Mouse (Mus musculus): Measurements from ENCODE around the gene Trim65.
"Not testable (repeated sequence)": the region's sequence is repeated elsewhere in the genome, so short reads cannot be mapped to it uniquely, and the experiment has no call there.

The Trim65 gene

GRCm38 (mm10) chr11:116108464-116109137, 22.3 kb downstream of the Trim65 start:
- no peak for DNase-seq

- no peak for DNase-seq
Observed at GRCm38 (mm10) chr11:116107777-116108285, 23.1 kb downstream of the Trim65 start.

GRCm38 (mm10) chr11:116106963-116107776, 23.8 kb downstream of the Trim65 start:
- no peak for DNase-seq

- no peak for DNase-seq
Observed at GRCm38 (mm10) chr11:116106154-116106962, 24.6 kb downstream of the Trim65 start.

- no peak for DNase-seq
Observed at GRCm38 (mm10) chr11:116105065-116105464, 25.9 kb downstream of the Trim65 start.

- no peak for DNase-seq
Observed at GRCm38 (mm10) chr11:116104006-116104646, 26.8 kb downstream of the Trim65 start.

- no peak for DNase-seq
Observed at GRCm38 (mm10) chr11:116103572-116103971, 27.4 kb downstream of the Trim65 start.

GRCm38 (mm10) chr11:116102472-116102871, 28.5 kb downstream of the Trim65 start:
- DNase-seq: no peak

GRCm38 (mm10) chr11:116101931-116102381, 29.0 kb downstream of the Trim65 start:
- no peak for DNase-seq

- DNase-seq: no peak
Observed at GRCm38 (mm10) chr11:116100839-116101238, 30.1 kb downstream of the Trim65 start.

GRCm38 (mm10) chr11:116100385-116100784, 30.5 kb downstream of the Trim65 start:
- DNase-seq: no peak

- no peak for DNase-seq
Observed at GRCm38 (mm10) chr11:116099462-116099861, 31.5 kb downstream of the Trim65 start.

- DNase-seq: no peak
Observed at GRCm38 (mm10) chr11:116098711-116099460, 32.0 kb downstream of the Trim65 start.

- peak in 1 of 2 experiments; percentile 62 for DNase-seq
Observed at GRCm38 (mm10) chr11:116096213-116097108, 34.5 kb downstream of the Trim65 start.

- DNase-seq: no peak
Observed at GRCm38 (mm10) chr11:116095573-116095972, 35.4 kb downstream of the Trim65 start.

- no peak for DNase-seq
Observed at GRCm38 (mm10) chr11:116093771-116094565, 37.0 kb downstream of the Trim65 start.

- not testable (repeated sequence) for DNase-seq
Observed at GRCm38 (mm10) chr11:116092959-116093358, 38.0 kb downstream of the Trim65 start.

- DNase-seq: no peak
Observed at GRCm38 (mm10) chr11:116091591-116091990, 39.3 kb downstream of the Trim65 start.

GRCm38 (mm10) chr11:116089545-116089944, 41.4 kb downstream of the Trim65 start:
- no peak for DNase-seq

All from cerebellum, postnatal 14 days (tissue).